Mouse (Mus musculus) lung, postnatal 0 days (tissue): ENCODE measurements at regions not wholly inside any gene's neighbourhood (a gene's known extent, or its start where the extent isn't known, plus 50 kb on each side); places are given as distances from the start of the nearest gene placed in this dataset.

ENCODE experiments used
- CTCF ChIP-seq: IDR thresholded peaks from 2 replicates; pipeline ENCODE4 v1.5.1; 2016; ENCODE audit warnings: antibody characterized with exemption, mild to moderate bottlenecking
- EP300 ChIP-seq: IDR thresholded peaks from 2 replicates; pipeline ENCODE4 v1.6.1; 2016; ENCODE audit warnings: antibody characterized with exemption, mild to moderate bottlenecking, control low read depth

DNA sequence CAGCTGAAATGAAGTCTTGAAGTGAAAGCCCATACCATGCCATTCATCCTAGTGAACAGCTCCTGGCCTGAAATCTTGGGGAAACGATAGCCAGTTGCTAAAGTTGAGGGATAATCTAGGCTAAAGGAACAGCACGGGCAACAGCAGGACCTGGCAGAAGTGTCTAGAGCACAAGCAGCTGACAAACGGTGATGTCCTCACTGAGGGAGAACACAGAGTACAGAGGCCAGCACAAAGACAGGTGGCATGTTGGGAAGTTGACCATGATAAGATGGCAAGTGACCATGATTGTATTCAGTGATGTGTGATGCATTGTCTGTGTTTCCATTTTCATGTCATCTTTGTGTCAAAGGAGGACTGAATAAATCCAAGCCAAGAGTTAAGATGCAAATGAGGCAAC lies 212.4 kb upstream of the Ntm start:
- TF ChIP-seq CTCF (no peak), EP300 (no peak)
